Mouse (Mus musculus) naive thymus-derived CD4-positive, alpha-beta T cell, adult 5 months (primary cell): ENCODE results near the gene Vmn2r76. TPM values are rescaled to one million over a fixed set of nuclear protein-coding genes. Genes with fewer than 3 reads are reported as not detected.

Experiments used
- polyA plus RNA-seq: library from polyadenylated mRNA; unstranded; fragments of 100-300 nt; shearing (Covaris generic); gene quantifications from one replicate; pipeline ENCODE4 v1.2.1, GENCODE M21; 2017

The Vmn2r76 gene
- 0.07 TPM for polyA plus RNA-seq

DNA sequence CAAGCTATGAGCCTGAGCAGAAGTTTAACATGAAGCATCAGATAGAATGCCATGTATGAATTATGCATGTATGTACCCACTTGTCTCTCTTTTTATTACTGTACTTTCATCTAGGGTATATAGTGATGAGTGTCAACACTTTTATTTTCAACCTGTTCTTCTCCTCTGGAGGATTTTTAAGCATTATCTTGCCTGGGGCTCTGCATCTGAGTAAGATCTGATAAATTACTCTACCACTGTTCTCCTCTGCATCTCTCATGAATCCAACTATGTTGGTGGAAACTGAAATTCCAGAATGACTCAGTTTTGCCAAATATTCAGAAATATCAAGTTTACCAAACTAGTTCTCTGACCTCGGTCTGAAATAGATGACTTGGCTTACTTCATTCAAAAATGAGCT lies at the start of gene Vmn2r76:
TSS of gene Vmn2r76 (minus strand) at position 101 of the 400 bp plus-strand sequence.

DNA sequence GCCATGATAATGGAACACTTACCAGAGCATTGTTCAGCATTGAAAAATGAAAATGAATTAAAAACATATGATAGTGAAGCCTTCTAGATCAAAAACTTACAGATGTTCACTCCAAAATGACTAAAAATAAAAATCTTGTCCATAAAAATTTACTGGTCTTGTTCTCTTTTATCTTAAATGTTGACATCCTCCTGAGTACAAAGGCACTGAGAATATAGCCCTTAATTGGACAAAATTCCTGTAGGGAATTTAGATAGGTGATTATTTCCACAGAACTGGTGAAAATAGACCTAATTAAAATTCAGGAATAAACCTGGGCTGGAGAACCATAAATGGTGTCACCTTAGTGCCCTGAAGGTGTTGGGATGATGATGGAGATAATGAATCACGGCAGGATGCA lies 31.0 kb upstream of the Vmn2r76 start, which contains the start of gene Olfr310:
TSS of gene Olfr310 (minus strand) at position 101 of the 400 bp plus-strand sequence.

DNA sequence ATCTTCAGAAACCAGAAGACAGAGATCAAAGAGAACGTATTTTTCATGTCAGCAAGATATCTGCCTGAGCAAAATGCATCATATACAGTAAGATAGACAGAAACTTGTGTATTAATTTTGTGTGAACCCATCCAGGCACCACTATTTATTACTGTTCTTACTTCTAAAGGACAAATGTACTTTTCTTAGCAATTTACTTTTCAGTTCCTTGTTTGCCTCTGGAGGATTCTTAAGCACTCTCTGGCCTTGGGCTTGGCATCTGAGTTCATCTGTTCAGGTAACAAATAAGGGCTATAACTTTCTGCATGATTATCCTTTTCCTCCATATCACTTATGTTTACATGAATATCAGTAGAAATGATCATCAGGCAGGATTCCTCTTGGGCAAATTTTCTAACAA lies 74.4 kb downstream of the Vmn2r76 start, which contains the start of gene Vmn2r75:
TSS of gene Vmn2r75 (minus strand) at position 101 of the 400 bp plus-strand sequence.

Other genes with a start within 250 kb of the Vmn2r76 start
- gene Vmn2r75, start 74.5 kb downstream of the Vmn2r76 start, polyA plus RNA-seq: not detected
- gene Olfr310, start 30.9 kb upstream of the Vmn2r76 start, polyA plus RNA-seq: not detected
- gene Olfr309, start 67.4 kb upstream of the Vmn2r76 start, polyA plus RNA-seq: not detected
- gene Olfr308, start 79.3 kb upstream of the Vmn2r76 start, polyA plus RNA-seq: not detected
- gene Olfr307, start 91.3 kb upstream of the Vmn2r76 start, polyA plus RNA-seq: not detected
- gene Olfr305, start 120.6 kb upstream of the Vmn2r76 start, polyA plus RNA-seq: not detected
- not detected for gene Olfr304, start 140.3 kb upstream of the Vmn2r76 start, polyA plus RNA-seq
- not detected for gene Olfr303, start 151.5 kb upstream of the Vmn2r76 start, polyA plus RNA-seq
- gene Olfr301, start 157.5 kb upstream of the Vmn2r76 start, polyA plus RNA-seq: not detected
- gene Olfr299, start 213.6 kb upstream of the Vmn2r76 start, polyA plus RNA-seq: not detected
- gene Olfr298, start 246.2 kb upstream of the Vmn2r76 start, polyA plus RNA-seq: not detected